Mouse (Mus musculus) forebrain, postnatal 0 days (tissue): Measurements from ENCODE around the gene Sfxn2. TPM values are rescaled to one million over a fixed set of nuclear protein-coding genes. Genes with fewer than 3 reads are reported as not detected.

ENCODE experiments used
- ATAC-seq: fragments of 200-750 bp; cut with Nextera tagmentation; 2 replicates; pipeline ENCODE4 v1.8.0; 2017; ENCODE audit warnings: mild to moderate bottlenecking, moderate library complexity
- DNase-seq: peaks from one replicate; pipeline ENCODE4 v3.0.0-alpha.2; 2015
- H3K27ac ChIP-seq: fragments of 300-500 bp; sonication (generic); 2 replicates; pipeline ENCODE4 v1.5.1; 2014; ENCODE audit warnings: low read depth, mild to moderate bottlenecking, antibody characterized with exemption, low read length, moderate library complexity, mixed read lengths
- H3K27me3 ChIP-seq: fragments of 300-500 bp; sonication (generic); 2 replicates; pipeline ENCODE4 v1.6.1; 2014; ENCODE audit warnings: mild to moderate bottlenecking, low read length, mixed read lengths; ENCODE audit not compliant: insufficient read depth
- H3K36me3 ChIP-seq: fragments of 300-500 bp; sonication (generic); 2 replicates; pipeline ENCODE4 v1.6.1; 2014; ENCODE audit warnings: mild to moderate bottlenecking, moderate library complexity; ENCODE audit not compliant: insufficient read depth
- H3K4me1 ChIP-seq: fragments of 300-500 bp; sonication (generic); 2 replicates; pipeline ENCODE4 v1.6.1; 2014; ENCODE audit warnings: antibody characterized with exemption; ENCODE audit not compliant: insufficient read depth
- H3K4me2 ChIP-seq: fragments of 300-500 bp; sonication (generic); 2 replicates; pipeline ENCODE4 v1.6.1; 2014; ENCODE audit warnings: low read depth, mild to moderate bottlenecking, moderate library complexity
- H3K4me3 ChIP-seq: fragments of 300-500 bp; sonication (generic); 2 replicates; pipeline ENCODE4 v1.5.1; 2014; ENCODE audit warnings: low read depth, low read length, mixed read lengths
- H3K9ac ChIP-seq: fragments of 300-500 bp; sonication (generic); 2 replicates; pipeline ENCODE4 v1.6.1; 2014; ENCODE audit warnings: mild to moderate bottlenecking
- H3K9me3 ChIP-seq: fragments of 300-500 bp; sonication (generic); 2 replicates; pipeline ENCODE4 v1.6.1; 2016; ENCODE audit warnings: low read length
- CTCF ChIP-seq: sonication (generic); IDR thresholded peaks from 2 replicates; pipeline ENCODE4 v1.5.1; 2016; ENCODE audit warnings: antibody characterized with exemption, control low read depth, low read depth
- WGBS: fragments of 180-500 bp; shearing (Covaris S2); extraction: QIAGEN DNeasy Blood & Tissue Kit; methylation state at CpG from one replicate; pipeline ENCODE4 v1.1.7; 2014; 5-methylcytosine and 5-hydroxymethylcytosine counted together
- polyA plus RNA-seq: library from polyadenylated mRNA; unstranded; fragments of >200 nt; fragmentation: Nextera tagmentation; extraction: Ambion mirVana; gene quantifications from 2 replicates; pipeline ENCODE4 v1.2.1, GENCODE M21; 2015
- total RNA-seq: library from RNA; depleted of rRNA; stranded (reverse); fragments of >200 nt; gene quantifications from 2 replicates; pipeline ENCODE4 v1.2.3, GENCODE M21; 2014

Gene Sfxn2
- total and polyA plus RNA-seq, 2 experiments from 2014 or later = 10.6 to 12.6 TPM

DNA sequence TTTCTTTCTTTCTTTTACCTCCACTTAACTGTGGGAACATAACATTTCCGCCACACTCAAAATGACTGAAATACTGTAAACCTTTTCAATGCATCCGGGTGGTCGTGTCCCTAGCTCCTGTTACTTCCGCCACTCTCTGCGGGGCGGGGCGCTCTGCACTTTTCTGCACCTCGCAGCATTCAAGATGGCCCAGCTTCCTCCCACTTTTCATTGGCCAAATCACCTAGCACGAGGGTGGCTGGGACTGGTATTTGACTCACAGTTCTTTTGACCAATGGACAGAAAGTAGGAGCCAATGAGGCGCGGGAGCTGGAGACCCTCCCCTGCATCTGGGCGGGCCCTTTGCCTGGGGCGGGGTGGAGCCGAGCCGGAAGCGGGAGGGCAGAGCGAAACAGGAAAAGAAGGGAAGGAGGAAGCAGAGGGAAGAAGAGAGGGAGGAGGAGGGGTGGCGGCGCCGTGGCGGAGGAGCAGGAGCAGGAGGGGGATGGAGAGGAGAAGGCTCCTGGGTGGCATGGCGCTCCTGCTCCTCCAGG, 25.6 kb downstream of the Sfxn2 start, which contains the start of gene Wbp1l:
Wbp1l (plus strand) TSS at position 365 of the 533 bp plus-strand sequence.
- peak within 1 kb of the TSS; percentile 83 for H3K4me2 ChIP-seq
- H3K4me3 ChIP-seq = peak within 1 kb of the TSS; percentile 89
- under 1% methylated on average over 22 of the region's 22 CpGs for WGBS
- peak; percentile 98 for DNase-seq
- H3K9me3 ChIP-seq = no peaks in the 10 kb centered on the region
- peak within 1 kb of the TSS; percentile 79 for H3K9ac ChIP-seq
- peaks cover 18% of the 10 kb centered on the region for H3K36me3 ChIP-seq
- H3K4me1 ChIP-seq = peaks cover 9% of the 10 kb centered on the region; the same call in 1 of the 2 replicates
- ATAC-seq = peak; percentile 99
- H3K27me3 ChIP-seq = no peaks in the 10 kb centered on the region
- no peak for TF ChIP-seq CTCF
- H3K27ac ChIP-seq = peak within 1 kb of the TSS; percentile 85

DNA sequence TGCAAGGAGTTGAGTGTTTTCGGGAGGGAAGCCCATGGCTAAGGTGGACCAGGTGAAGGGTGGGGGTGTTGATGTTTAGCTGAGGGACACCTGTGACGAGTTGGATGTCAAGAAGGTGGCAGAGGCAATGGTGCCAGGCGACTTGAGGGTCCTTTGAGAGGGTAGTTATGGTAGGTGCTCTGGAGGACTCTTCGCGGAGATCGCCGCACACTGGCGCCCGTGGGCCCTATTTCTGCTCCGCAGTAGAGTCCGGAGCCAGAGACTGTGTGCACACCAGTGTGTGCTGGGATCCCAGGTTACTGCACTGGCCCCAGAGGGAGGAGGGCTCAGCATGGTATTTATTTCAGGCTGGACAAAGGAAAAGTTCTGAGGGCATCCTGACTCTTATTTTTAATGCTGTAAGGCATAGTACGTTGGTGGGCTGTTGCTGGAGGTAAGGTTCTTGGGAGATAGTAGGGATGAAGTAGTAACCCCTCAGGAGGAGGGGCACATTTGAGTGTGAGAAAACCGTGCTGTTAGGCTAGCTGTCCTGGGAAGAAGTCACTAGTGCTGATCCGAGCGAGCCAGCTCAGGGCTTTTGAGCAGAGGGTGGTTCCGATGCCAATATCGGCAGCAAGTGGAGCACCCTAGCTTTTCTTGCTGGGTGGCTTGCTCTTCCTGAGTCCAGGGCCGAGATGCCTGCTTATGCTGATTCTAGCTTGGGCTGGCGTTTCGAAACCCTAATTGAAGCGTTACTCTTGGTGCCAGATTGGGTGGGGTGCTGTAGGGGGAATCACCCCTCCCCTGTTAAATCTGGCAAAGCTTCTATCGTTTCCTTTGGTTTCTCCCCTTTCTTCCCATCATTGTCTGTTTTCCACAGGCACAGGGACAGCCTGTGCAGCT, 26.5 kb downstream of the Sfxn2 start:
- peaks cover 9% of the 10 kb centered on the region; the same call in 1 of the 2 replicates for H3K4me1 ChIP-seq
- 16% methylated on average over 22 of the region's 22 CpGs for WGBS
- ATAC-seq (no peak), DNase-seq (peak; percentile 42)
- peaks cover 11% of the 10 kb centered on the region for H3K36me3 ChIP-seq
- peak overlapping the region; percentile 89 for H3K4me3 ChIP-seq
- no peaks in the 10 kb centered on the region for H3K9me3 ChIP-seq
- H3K27ac ChIP-seq = peak overlapping the region; percentile 85
- H3K9ac ChIP-seq = peak overlapping the region; percentile 79
- H3K27me3 ChIP-seq = no peaks in the 10 kb centered on the region
- no peak for TF ChIP-seq CTCF
- H3K4me2 ChIP-seq = peak overlapping the region; percentile 83

DNA sequence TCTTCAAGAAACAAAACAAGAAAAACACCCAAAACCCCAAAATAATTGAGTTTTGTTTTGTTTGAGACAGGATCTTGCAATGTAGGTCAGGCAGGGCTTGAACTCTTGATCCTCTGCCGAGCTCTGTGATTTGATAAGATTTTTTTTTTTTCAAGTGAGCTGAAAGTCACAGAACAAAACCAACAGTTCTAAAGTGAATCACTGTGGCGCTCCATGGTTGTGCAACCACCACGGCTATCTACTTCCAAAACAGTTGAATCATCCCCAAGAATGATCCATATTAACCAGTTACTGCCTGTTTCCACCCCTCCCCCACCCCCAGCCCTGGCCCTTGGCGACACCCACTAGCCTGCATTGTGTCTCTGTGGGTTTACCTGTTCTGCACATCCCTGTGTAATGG, 27.2 kb downstream of the Sfxn2 start:
- Histone ChIP-seq H3K27me3 (no peaks in the 10 kb centered on the region), H3K9ac (peak overlapping the region; percentile 79; the same call in 1 of the 2 replicates), H3K4me2 (peak overlapping the region; percentile 83; the same call in 1 of the 2 replicates), H3K36me3 (peaks cover 8% of the 10 kb centered on the region; the same call in 1 of the 2 replicates), H3K4me1 (peaks cover 9% of the 10 kb centered on the region; the same call in 1 of the 2 replicates), H3K4me3 (peak overlapping the region; percentile 89; the same call in 1 of the 2 replicates), H3K9me3 (no peaks in the 10 kb centered on the region), H3K27ac (no peak overlapping the region)
- 82% methylated on average over 4 of the region's 4 CpGs for WGBS
- DNase-seq = no peak
- no peak for TF ChIP-seq CTCF
- no peak for ATAC-seq

DNA sequence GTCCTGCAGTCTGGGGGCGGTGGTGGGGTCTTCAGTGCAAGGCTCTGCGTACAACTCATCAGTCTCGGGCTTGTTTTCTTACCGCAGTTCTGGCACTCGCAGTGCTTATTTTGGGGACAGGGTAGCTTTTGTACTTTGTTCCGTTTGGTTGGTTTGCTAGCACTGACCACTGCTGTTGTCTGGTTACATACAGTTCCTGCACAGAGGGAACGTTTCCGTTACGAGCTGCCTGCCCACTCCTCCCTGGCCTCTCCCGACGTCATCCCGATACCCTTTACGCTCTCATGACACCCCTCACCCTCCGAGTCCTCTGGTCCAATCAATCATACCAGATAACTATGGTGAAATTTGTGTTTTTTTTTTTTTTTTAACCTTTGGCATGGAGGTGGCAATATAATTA, 28.3 kb downstream of the Sfxn2 start:
- H3K27ac ChIP-seq = no peak overlapping the region
- no peak overlapping the region for H3K4me2 ChIP-seq
- 88% methylated on average over 14 of the region's 14 CpGs for WGBS
- H3K4me3 ChIP-seq = no peak overlapping the region
- no peak for TF ChIP-seq CTCF
- H3K9me3 ChIP-seq = no peaks in the 10 kb centered on the region
- H3K27me3 ChIP-seq = no peaks in the 10 kb centered on the region
- peaks cover 8% of the 10 kb centered on the region for H3K36me3 ChIP-seq
- no peak overlapping the region for H3K9ac ChIP-seq
- DNase-seq = no peak
- H3K4me1 ChIP-seq = peaks cover 9% of the 10 kb centered on the region; the same call in 1 of the 2 replicates
- ATAC-seq = no peak

DNA sequence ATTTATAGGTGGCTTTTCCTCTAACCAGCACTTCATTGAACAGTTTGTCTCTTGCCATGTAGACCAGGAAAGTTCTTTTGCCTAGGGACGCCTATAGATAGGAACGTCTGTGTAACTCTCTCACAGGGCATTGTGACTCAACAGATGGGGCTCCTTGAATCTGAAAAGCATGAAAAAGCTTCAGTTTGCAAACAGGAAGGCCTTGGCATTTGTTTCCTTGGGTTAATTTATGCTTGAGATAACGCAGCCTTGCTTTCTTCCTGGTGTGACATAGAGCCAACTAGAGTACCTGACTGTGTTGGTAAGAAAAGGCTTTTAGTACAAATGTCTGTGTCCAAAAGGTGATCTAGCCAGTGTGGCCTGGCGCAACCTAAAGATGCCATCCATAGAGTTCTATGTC, 29.2 kb downstream of the Sfxn2 start:
- no peak overlapping the region for H3K9ac ChIP-seq
- H3K4me1 ChIP-seq = peaks cover 9% of the 10 kb centered on the region; the same call in 1 of the 2 replicates
- H3K4me3 ChIP-seq = no peak overlapping the region
- H3K27ac ChIP-seq = no peak overlapping the region
- no peaks in the 10 kb centered on the region for H3K27me3 ChIP-seq
- no peaks in the 10 kb centered on the region for H3K9me3 ChIP-seq
- no peak overlapping the region for H3K4me2 ChIP-seq
- DNase-seq = no peak
- peaks cover 17% of the 10 kb centered on the region for H3K36me3 ChIP-seq
- TF ChIP-seq CTCF = no peak
- WGBS = 78% methylated on average over 4 of the region's 4 CpGs
- ATAC-seq = no peak

DNA sequence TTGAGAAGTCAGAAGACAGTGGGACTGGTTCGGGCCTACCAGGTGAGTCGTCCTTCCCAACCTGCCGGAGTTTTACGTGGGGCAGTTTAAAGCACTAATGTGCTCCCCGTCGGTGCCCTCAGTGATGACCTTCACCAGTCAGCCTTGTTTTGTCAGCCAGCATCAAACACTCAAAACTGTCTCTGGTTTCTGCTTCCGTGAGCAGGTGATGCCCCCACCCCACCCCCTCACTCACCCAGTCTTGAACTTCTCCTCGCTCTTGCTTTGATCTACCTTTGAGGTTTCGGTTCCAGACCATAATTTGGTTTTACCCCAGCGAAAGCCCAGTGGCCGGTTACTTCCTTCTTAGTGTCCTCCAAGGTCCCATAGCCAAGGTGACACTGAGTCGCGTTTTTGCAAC, 33.6 kb downstream of the Sfxn2 start:
- no peak for TF ChIP-seq CTCF
- H3K9me3 ChIP-seq = no peaks in the 10 kb centered on the region
- no peak overlapping the region for H3K9ac ChIP-seq
- no peaks in the 10 kb centered on the region for H3K27me3 ChIP-seq
- H3K4me2 ChIP-seq = no peak overlapping the region
- H3K4me1 ChIP-seq = no peaks in the 10 kb centered on the region
- 95% methylated on average over 13 of the region's 13 CpGs for WGBS
- H3K27ac ChIP-seq = no peak overlapping the region
- no peak for ATAC-seq
- H3K36me3 ChIP-seq = peaks cover 33% of the 10 kb centered on the region
- H3K4me3 ChIP-seq = no peak overlapping the region
- no peak for DNase-seq

DNA sequence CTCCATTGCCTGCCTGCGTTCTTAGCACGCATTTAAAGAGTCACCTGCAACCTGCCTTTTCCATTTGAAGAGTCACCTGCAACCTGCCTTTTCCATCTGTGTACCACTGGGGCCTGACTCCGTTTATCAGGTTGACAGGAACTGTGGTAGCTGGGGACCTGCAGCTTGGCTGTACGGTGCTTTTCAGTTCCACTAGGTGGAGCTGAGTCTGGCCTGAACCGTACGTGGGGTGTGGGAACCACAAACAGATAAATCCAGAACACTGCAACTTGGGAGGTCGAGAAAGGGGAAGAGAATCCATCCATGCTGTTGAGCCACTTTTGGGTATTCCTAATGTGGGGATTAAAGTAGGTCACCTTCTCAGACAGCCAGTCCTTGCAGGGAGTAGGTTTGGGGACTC, 34.3 kb downstream of the Sfxn2 start:
- Histone ChIP-seq H3K9ac (no peak overlapping the region), H3K36me3 (peaks cover 33% of the 10 kb centered on the region), H3K4me1 (no peaks in the 10 kb centered on the region), H3K27ac (no peak overlapping the region), H3K4me2 (no peak overlapping the region), H3K27me3 (no peaks in the 10 kb centered on the region), H3K9me3 (no peaks in the 10 kb centered on the region), H3K4me3 (no peak overlapping the region)
- DNase-seq (no peak), ATAC-seq (no peak)
- 70% methylated on average over 7 of the region's 7 CpGs for WGBS
- peak; percentile 58 for TF ChIP-seq CTCF
